Mouse (Mus musculus): ENCODE results near the gene Cfap69. TPM values are rescaled to one million over a fixed set of nuclear protein-coding genes. Genes with fewer than 3 reads are reported as not detected.

Gene Cfap69
- polyA plus RNA-seq, 1 experiment from 2014 or later, result 3.8 TPM

- no peaks in the 10 kb centered on the region for H3K27me3 ChIP-seq (ENCODE audit: control insufficient read depth, insufficient read depth, low read length)
- H3K4me1 ChIP-seq (ENCODE audit: control insufficient read depth, insufficient read depth, low read length), result no peaks in the 10 kb centered on the region
- H3K9ac ChIP-seq (replicated peaks; ENCODE audit: low read length), result no peak overlapping the region
- H3K27ac ChIP-seq (replicated peaks; ENCODE audit: low read depth, low read length), result no peak overlapping the region
- ATAC-seq (replicated peaks; ENCODE audit: insufficient number of reproducible peaks, low FRiP score, low TSS enrichment, low read depth) (no peak), DNase-seq (ENCODE audit: low spot score) (no peak)
- no peaks in the 10 kb centered on the region for H3K9me3 ChIP-seq (replicated peaks; ENCODE audit: control insufficient read depth, low read length)
- 89% methylated on average over 3 of the region's 3 CpGs for WGBS
- no peak overlapping the region for H3K4me3 ChIP-seq (ENCODE audit: low read depth, low read length)
- H3K36me3 ChIP-seq (replicated peaks; ENCODE audit: control insufficient read depth, insufficient read depth, low read depth, low read length), result no peaks in the 10 kb centered on the region; the same call in 1 of the 2 replicates
- no peak overlapping the region for H3K4me2 ChIP-seq (ENCODE audit: low read depth, low read length)
These were observed 130.2 kb downstream of the Cfap69 start for GRCm38 (mm10) chr5:5533656-5534420.

Other genes starting within 250 kb of the Cfap69 start
- gene Cdk14, start 243.9 kb downstream of the Cfap69 start, polyA plus RNA-seq (2014; fragmentation: Nextera tagmentation; extraction: Ambion mirVana), result 29.1 and 29.9 TPM in 2 replicates
- not detected in 2 replicates for gene 1700015F17Rik, start 185.1 kb downstream of the Cfap69 start, polyA plus RNA-seq (2014; fragmentation: Nextera tagmentation; extraction: Ambion mirVana)
- 29.9 and 30.4 TPM in 2 replicates for gene Cldn12, start 149.3 kb downstream of the Cfap69 start, polyA plus RNA-seq (2014; fragmentation: Nextera tagmentation; extraction: Ambion mirVana)
- gene Gtpbp10, start 104.7 kb downstream of the Cfap69 start, polyA plus RNA-seq (2014; fragmentation: Nextera tagmentation; extraction: Ambion mirVana), result 41.9 and 45.8 TPM in 2 replicates
- 3.3 and 4.0 TPM in 2 replicates for gene Gm8773, start 90.4 kb downstream of the Cfap69 start, polyA plus RNA-seq (2014; fragmentation: Nextera tagmentation; extraction: Ambion mirVana)
- 8.2 and 8.6 TPM in 2 replicates for gene Steap2, start 30.3 kb upstream of the Cfap69 start, polyA plus RNA-seq (2014; fragmentation: Nextera tagmentation; extraction: Ambion mirVana)
- gene Steap1, start 85.1 kb upstream of the Cfap69 start, polyA plus RNA-seq (2014; fragmentation: Nextera tagmentation; extraction: Ambion mirVana), result 3.9 and 5.5 TPM in 2 replicates

Measured in embryonic facial prominence, embryonic 11.5 days (tissue).